Mouse (Mus musculus) hindbrain, embryonic 16.5 days (tissue): ENCODE measurements around the gene Trpm6. TPM values are rescaled to one million over a fixed set of nuclear protein-coding genes. Genes with fewer than 3 reads are reported as not detected.
"Not testable (repeated sequence)": the region's sequence is repeated elsewhere in the genome, so short reads cannot be mapped to it uniquely, and the experiment has no call there.

Experiments used
- ATAC-seq: fragments of 200-750 bp; cut with Nextera tagmentation; 2 replicates; pipeline ENCODE4 v1.8.0; 2017; ENCODE audit warnings: moderate TSS enrichment, moderate library complexity
- H3K27ac ChIP-seq: fragments of 300-500 bp; sonication (generic); 2 replicates; pipeline ENCODE4 v1.5.1; 2014; ENCODE audit warnings: low read depth, mild to moderate bottlenecking, control low read depth, low read length, moderate library complexity
- H3K27me3 ChIP-seq: fragments of 300-500 bp; sonication (generic); replicated peaks from 2 replicates; pipeline ENCODE4 v1.6.1; 2014; ENCODE audit warnings: low read length; ENCODE audit not compliant: control insufficient read depth, insufficient read depth
- H3K36me3 ChIP-seq: fragments of 300-500 bp; sonication (generic); 2 replicates; pipeline ENCODE4 v1.6.1; 2014; ENCODE audit warnings: mild to moderate bottlenecking, low read length, moderate library complexity, mixed read lengths; ENCODE audit not compliant: control insufficient read depth, insufficient read depth
- H3K4me1 ChIP-seq: fragments of 300-500 bp; sonication (generic); 2 replicates; pipeline ENCODE4 v1.6.1; 2014; ENCODE audit warnings: low read depth, low read length; ENCODE audit not compliant: control insufficient read depth, insufficient read depth
- H3K4me2 ChIP-seq: fragments of 300-500 bp; sonication (generic); 2 replicates; pipeline ENCODE4 v1.6.1; 2014; ENCODE audit warnings: mild to moderate bottlenecking, low read length, control low read depth, moderate library complexity
- H3K4me3 ChIP-seq: fragments of 300-500 bp; sonication (generic); 2 replicates; pipeline ENCODE4 v1.5.1; 2014; ENCODE audit warnings: mild to moderate bottlenecking, low read length, control low read depth, moderate library complexity
- H3K9ac ChIP-seq: fragments of 300-500 bp; sonication (generic); 2 replicates; pipeline ENCODE4 v1.6.1; 2014; ENCODE audit warnings: low read depth, mild to moderate bottlenecking, control low read depth, low read length, moderate library complexity
- H3K9me3 ChIP-seq: fragments of 300-500 bp; sonication (generic); 2 replicates; pipeline ENCODE4 v1.6.1; 2014; ENCODE audit warnings: mild to moderate bottlenecking, low read length, moderate library complexity; ENCODE audit not compliant: control insufficient read depth
- WGBS: fragments of 180-500 bp; shearing (Covaris S2); extraction: QIAGEN DNeasy Blood & Tissue Kit; methylation state at CpG from one replicate; pipeline ENCODE4 v1.1.7; 2014; 5-methylcytosine and 5-hydroxymethylcytosine counted together
- polyA plus RNA-seq: library from polyadenylated mRNA; unstranded; fragments of >200 nt; fragmentation: Nextera tagmentation; extraction: Ambion mirVana; gene quantifications from 2 replicates; pipeline ENCODE4 v1.2.1, GENCODE M21; 2015

Trpm6 gene
- 0.39 and 0.43 TPM in 2 replicates for polyA plus RNA-seq

GRCm38 (mm10) chr19:18749598-18750339, at the start of gene Trpm6:
Trpm6 (plus strand) TSS chr19:18749983.
- peaks cover 2% of the 10 kb centered on the region; the same call in 1 of the 2 replicates for H3K4me1 ChIP-seq
- no peaks in the 10 kb centered on the region for H3K9me3 ChIP-seq
- 7% methylated on average over 41 of the region's 41 CpGs for WGBS
- ATAC-seq: peak; percentile 42; the same call in 1 of the 2 replicates
- H3K27ac ChIP-seq: no peak within 1 kb of the TSS
- H3K36me3 ChIP-seq: no peaks in the 10 kb centered on the region
- no peaks in the 10 kb centered on the region; the same call in 1 of the 2 replicates for H3K27me3 ChIP-seq
- peak within 1 kb of the TSS; percentile 64 for H3K9ac ChIP-seq
- peak within 1 kb of the TSS; percentile 94 for H3K4me2 ChIP-seq
- peak within 1 kb of the TSS; percentile 49 for H3K4me3 ChIP-seq

- no peak for ATAC-seq
- Histone ChIP-seq H3K9me3 (no peaks in the 10 kb centered on the region), H3K4me3 (no peak overlapping the region), H3K4me2 (no peak overlapping the region), H3K27me3 (no peaks in the 10 kb centered on the region), H3K4me1 (peaks cover 3% of the 10 kb centered on the region), H3K36me3 (no peaks in the 10 kb centered on the region), H3K9ac (no peak overlapping the region), H3K27ac (no peak overlapping the region)
Observed at GRCm38 (mm10) chr19:18708101-18708500, 41.7 kb upstream of the Trpm6 start.

GRCm38 (mm10) chr19:18710903-18711302, 38.9 kb upstream of the Trpm6 start:
- 53% methylated on average over 6 of the region's 6 CpGs for WGBS
- Histone ChIP-seq H3K4me2 (no peak overlapping the region), H3K27ac (no peak overlapping the region), H3K4me1 (peaks cover 16% of the 10 kb centered on the region), H3K9ac (no peak overlapping the region), H3K27me3 (no peaks in the 10 kb centered on the region), H3K9me3 (no peaks in the 10 kb centered on the region), H3K36me3 (no peaks in the 10 kb centered on the region), H3K4me3 (no peak overlapping the region)
- no peak for ATAC-seq

GRCm38 (mm10) chr19:18711589-18711988, 38.2 kb upstream of the Trpm6 start:
- Histone ChIP-seq H3K9me3 (no peaks in the 10 kb centered on the region), H3K4me2 (no peak overlapping the region), H3K4me1 (peaks cover 16% of the 10 kb centered on the region), H3K27ac (no peak overlapping the region), H3K36me3 (no peaks in the 10 kb centered on the region), H3K27me3 (no peaks in the 10 kb centered on the region), H3K9ac (no peak overlapping the region), H3K4me3 (no peak overlapping the region)
- no peak for ATAC-seq
- WGBS: 93% methylated on average over 9 of the region's 9 CpGs

GRCm38 (mm10) chr19:18712153-18712865, 37.5 kb upstream of the Trpm6 start:
- Histone ChIP-seq H3K27me3 (no peaks in the 10 kb centered on the region), H3K4me3 (peak overlapping the region; percentile 77), H3K36me3 (no peaks in the 10 kb centered on the region), H3K9me3 (no peaks in the 10 kb centered on the region), H3K9ac (peak overlapping the region; percentile 82), H3K4me2 (peak overlapping the region; percentile 62), H3K4me1 (peaks cover 16% of the 10 kb centered on the region), H3K27ac (peak overlapping the region; percentile 96)
- no peak for ATAC-seq
- WGBS: 60% methylated on average over 16 of the region's 16 CpGs

- no peaks in the 10 kb centered on the region for H3K9me3 ChIP-seq
- peak within 1 kb of the TSS; percentile 82 for H3K9ac ChIP-seq
- peak within 1 kb of the TSS; percentile 94 for H3K4me2 ChIP-seq
- peak within 1 kb of the TSS; percentile 77 for H3K4me3 ChIP-seq
- H3K4me1 ChIP-seq: peaks cover 16% of the 10 kb centered on the region
- WGBS: 0% methylated on average over 46 of the region's 49 CpGs
- H3K36me3 ChIP-seq: no peaks in the 10 kb centered on the region
- peak within 1 kb of the TSS; percentile 96 for H3K27ac ChIP-seq
- ATAC-seq: peak; percentile 100
- no peaks in the 10 kb centered on the region for H3K27me3 ChIP-seq
Observed at GRCm38 (mm10) chr19:18712866-18713300, 36.9 kb upstream of the Trpm6 start, which contains the start of gene D030056L22Rik. D030056L22Rik (plus strand) TSS chr19:18713193.

GRCm38 (mm10) chr19:18713357-18713756, 36.4 kb upstream of the Trpm6 start:
- Histone ChIP-seq H3K4me3 (peak overlapping the region; percentile 77), H3K27ac (peak overlapping the region; percentile 61), H3K4me2 (peak overlapping the region; percentile 94), H3K4me1 (peaks cover 16% of the 10 kb centered on the region), H3K9ac (peak overlapping the region; percentile 78)
- H3K27me3 ChIP-seq, H3K36me3 ChIP-seq, H3K9me3 ChIP-seq: not testable (repeated sequence)
- peak; percentile 75 for ATAC-seq
- WGBS: under 1% methylated on average over 38 of the region's 46 CpGs

GRCm38 (mm10) chr19:18716374-18716773, 33.4 kb upstream of the Trpm6 start:
- no peak overlapping the region for H3K4me2 ChIP-seq
- no peak overlapping the region for H3K4me3 ChIP-seq
- no peak overlapping the region for H3K27ac ChIP-seq
- 63% methylated on average over 1 of the region's 1 CpGs for WGBS
- peaks cover 16% of the 10 kb centered on the region for H3K4me1 ChIP-seq
- no peak overlapping the region for H3K9ac ChIP-seq
- H3K27me3 ChIP-seq: no peaks in the 10 kb centered on the region
- ATAC-seq: no peak
- no peaks in the 10 kb centered on the region for H3K9me3 ChIP-seq
- H3K36me3 ChIP-seq: peaks cover 4% of the 10 kb centered on the region; the same call in 1 of the 2 replicates

GRCm38 (mm10) chr19:18720337-18720736, 29.4 kb upstream of the Trpm6 start:
- peaks cover 4% of the 10 kb centered on the region; the same call in 1 of the 2 replicates for H3K36me3 ChIP-seq
- H3K4me2 ChIP-seq: no peak overlapping the region
- WGBS: 93% methylated on average over 3 of the region's 3 CpGs
- no peak overlapping the region for H3K4me3 ChIP-seq
- H3K9me3 ChIP-seq: no peaks in the 10 kb centered on the region
- no peaks in the 10 kb centered on the region for H3K27me3 ChIP-seq
- no peak overlapping the region for H3K9ac ChIP-seq
- H3K4me1 ChIP-seq: 0 out of 2 replicates have a peak, but pooled peaks cover 1% of the 10 kb centered on the region
- no peak for ATAC-seq
- no peak overlapping the region for H3K27ac ChIP-seq
